Mouse (Mus musculus): Measurements from ENCODE around the gene Gm4881.
A peak's percentile ranks its signal among the peaks of the same experiment; 100 is the strongest.

Gene Gm4881

DNA sequence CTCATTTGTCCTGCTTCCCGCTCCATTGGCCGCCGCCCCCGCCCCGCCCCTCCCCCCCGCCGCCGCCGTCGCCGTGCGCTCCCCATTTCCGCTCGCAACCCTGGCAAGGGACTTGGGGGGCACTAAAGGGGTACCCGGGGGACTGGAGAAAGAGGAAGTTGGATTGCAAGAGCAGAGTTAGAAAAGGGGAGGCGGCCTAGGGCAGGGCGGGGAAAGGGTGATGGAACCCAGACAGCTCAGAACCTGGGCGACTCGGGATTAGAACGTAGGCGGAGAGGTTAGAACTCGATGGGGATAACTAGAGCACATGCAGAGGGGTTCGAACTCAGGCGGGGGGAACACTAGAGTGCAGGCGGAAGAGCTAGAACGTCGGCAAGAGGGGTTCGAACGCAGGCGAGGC, 10.2 kb upstream of the Gm4881 start:
- peak in 1 of 2 experiments; percentile 55 for DNase-seq (ENCODE audit: low spot score in 2 of 2)

DNA sequence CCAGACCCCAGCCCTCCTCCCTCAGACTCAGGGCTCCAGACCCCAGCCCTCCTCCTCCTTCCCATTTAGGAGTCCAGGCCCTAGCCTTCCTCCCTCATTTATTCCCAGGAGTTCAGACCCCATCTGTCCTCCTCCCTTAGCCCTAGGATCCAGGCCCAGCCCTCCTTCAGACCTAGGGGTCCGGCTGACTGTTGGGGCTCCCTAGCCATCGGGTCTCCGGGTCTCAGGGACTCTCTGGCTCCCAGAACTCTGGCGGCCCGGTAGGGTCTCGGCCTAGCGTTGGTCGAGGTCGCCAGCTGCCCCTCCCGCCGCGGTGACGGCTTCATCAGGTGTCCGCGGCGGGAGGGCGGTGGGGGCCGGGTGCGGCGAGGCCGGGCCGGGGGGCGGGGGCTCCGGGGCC, 9.7 kb upstream of the Gm4881 start:
- no peak for DNase-seq (ENCODE audit: low spot score in 2 of 2)

DNA sequence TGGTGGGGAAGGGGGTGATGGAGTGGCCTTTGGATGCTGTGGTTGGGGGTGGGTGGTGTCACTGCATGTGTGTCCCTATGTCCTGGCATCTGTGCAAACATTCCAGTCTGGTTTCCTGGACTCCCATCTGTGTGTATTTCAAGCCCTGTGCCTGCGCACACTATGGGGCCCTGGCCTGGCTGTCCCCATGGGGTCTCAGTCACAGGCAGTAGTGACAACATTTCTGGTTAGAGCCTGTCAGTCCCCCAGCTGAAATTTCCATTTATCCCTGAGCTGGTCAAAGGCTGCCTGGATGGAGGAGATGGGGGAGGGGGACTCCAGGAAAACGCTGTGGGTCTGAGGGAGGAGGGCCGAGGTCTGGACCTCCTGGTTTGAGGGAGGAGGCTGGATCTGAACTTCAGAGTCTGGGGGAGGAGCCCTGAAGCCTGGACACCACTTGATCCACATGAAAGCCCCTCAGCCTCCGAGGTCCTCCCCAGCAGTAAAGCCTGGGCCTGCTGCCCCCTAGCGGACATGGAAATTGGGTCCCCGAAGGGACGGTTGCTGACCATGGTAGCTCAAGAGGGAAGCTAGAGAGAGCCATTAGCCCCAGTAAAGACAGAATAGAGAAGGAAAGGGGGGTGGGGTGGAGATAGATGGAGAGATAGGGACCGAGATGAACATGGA, 5.8 kb upstream of the Gm4881 start:
- DNase-seq (ENCODE audit: low spot score in 2 of 2) = peak; percentile 76 to 91

DNA sequence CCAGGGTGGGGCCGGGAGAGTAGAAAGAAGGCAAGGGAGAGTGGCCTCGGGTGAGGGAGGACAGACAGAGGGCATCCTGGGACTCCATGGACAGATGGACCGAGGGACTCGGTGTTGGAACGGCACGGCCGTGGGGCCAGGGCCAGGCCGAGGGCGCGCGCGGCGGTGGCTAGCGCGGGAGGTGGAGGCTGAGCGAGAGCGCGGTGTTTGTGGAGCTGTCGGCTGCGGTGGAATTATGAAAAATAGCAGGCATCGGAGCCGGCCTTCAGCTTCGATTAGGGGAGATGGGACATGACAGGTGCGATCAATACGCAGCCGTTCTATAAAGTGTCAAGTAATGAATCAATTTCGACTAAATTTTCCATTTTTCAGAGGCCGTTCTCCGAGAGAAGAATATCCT, 4.5 kb upstream of the Gm4881 start:
- DNase-seq (ENCODE audit: low spot score in 2 of 2) = no peak

DNA sequence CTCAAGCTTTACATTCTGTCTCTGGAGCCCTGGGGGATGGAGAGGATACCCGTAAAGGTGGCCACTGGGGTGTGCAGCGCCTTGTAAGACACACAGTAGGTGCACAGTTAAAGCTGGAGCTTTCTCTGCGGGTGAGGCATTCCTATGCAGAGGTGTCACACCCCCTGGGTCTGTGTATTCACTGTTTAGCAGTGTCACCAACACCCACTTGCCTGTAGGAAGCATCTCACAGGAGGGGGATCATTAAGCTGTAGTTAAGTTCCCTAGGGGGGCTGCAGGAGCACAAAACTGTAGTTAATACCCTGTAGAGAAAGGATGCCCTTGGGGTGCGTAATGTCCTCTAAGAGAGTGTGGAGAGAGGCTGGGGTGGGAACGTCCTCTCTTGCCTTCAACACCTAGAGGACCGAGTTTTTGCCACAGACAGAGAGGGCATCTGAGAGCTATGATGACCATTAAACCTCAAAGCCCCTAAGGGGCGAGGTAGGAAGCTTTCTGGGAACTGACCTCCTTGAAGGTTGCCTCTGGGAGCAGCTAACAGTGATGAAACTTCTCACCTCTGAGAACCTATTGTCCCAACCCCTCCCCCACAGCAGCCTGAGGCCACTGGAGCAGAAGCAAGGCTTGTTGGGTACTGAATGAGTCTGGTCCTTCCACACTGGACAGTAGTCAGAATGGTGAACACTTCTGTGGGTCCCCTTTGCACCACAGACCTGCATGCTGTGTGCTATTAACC, 3.2 kb upstream of the Gm4881 start:
- no peak for DNase-seq (ENCODE audit: low spot score in 2 of 2)

DNA sequence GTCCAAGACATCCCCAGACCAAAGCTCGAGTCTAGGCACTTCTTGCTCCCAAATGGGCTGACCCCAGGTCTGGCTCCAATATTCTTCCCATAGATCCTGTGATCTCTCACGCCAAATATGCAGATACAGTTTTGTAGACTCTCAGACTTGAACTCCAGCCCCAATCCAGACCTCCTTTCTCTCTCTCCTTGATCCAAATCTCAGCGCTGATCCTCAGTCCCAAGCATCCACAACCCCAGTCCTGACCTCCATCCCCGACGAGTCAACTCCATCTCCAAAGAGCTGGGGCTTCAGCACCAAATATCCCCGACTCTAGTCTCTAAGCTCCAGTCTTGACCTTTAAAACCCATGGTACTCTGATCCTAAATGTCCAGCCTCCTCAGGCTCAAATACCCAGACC, 653 bp downstream of the Gm4881 start:
- DNase-seq (ENCODE audit: low spot score in 2 of 2) = no peak

DNA sequence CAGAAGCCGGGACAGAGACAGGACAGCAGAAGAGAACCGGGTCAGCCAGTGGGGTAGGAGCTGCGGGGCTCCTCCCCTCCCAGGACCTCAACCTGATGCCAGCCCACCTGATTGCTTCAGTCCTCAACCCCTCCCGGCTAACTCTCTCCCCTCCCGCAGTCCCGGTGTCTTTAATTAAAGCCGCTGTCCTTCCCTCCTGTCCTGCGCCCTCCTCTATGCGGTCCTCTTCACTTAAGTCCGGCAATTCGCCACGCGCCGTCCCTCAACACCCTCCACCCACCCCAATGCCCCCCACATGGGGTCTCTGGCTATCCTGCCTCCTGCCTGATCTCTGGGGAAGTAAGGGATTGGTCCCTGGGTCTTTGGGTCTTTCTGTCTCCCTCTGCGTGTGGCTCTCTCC, 12.6 kb downstream of the Gm4881 start:
- no peak for DNase-seq (ENCODE audit: low spot score in 2 of 2)

DNA sequence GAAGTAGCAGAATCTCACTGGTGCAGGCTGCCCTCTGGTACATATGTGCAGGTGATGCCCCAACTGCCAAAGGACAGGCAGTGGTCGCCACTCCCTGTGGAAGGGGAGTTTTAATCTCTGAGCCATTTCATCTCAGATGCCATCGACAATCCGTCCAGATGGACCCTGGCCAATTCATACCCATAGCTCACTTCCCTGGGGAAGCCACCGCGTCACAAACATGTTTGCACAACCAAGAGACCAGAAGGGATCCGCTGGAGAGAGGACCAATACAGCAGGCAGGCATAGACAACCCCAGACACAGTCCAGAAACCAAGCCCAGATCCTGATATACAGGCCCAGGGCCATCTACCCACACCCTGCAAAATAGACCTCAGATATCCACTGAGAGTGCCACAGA, 13.8 kb downstream of the Gm4881 start:
- no peak for DNase-seq (ENCODE audit: low spot score in 2 of 2)

DNA sequence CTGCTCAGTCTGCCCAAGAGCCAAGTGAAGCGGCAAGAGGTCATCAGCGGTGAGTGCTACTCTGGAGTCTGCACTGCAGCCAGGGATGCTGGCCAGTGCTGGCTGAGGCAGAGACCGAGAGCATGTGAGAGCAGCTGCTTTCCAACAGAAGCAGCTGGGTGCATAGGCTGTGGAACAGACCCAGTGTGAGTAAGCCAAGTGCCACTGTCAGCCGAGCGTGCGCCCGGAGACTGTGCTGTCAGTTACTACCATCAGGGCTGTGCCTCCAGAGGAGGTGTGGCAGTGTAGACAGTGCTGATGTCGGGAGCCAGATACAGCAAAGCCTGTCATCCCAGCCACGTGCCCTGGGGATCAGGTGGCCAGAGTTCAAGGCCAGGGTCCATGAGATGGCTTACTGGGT, 24.6 kb downstream of the Gm4881 start:
- no peak for DNase-seq (ENCODE audit: low spot score in 2 of 2)

DNA sequence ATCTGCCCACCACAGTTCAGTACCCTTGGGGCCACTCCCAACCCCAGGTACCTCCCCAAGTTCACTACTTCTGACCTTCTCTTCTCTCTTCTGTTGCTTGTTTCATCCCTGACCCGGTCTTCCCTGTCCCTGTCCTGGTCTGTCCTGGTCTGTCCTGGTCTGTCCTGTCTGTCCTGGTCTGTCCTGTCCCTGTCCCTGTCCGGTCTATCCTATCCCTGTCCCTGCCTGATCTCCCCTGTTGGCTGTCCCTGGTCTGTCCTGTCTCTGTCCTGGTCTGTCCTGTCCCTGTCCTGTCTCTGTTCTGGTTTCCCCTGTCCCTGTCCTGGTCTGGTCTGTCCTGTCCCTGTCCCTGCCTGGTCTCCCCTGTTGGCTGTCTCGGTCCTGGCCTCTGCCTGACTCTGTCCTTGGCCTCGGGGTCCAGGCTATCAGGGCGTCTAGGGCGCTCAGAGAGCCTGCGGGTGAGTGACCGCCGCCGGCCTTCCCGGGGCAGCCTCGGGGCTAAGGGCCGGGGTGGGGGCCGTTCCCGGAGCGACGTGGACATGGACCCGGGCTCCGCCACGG, 25.5 kb downstream of the Gm4881 start:
- DNase-seq (ENCODE audit: low spot score in 2 of 2) = no peak

DNA sequence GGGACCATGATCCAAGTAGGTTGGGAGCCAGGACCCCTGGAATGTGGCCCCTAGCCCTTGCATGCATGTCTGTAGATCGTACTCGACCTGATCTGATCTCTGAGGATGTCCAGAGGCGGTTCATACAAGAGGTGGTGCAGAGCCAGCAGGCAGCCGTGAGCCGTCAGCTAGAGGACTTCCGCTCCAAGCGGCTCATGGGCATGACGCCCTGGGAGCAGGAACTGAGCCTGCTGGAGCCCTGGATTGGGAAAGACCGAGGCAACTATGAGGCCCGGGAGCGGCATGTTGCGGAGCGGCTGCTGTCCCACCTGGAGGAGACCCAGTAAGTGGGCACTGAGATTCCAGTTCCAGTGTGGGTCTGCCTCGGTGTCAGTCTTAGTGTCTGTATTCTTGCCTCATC, 31.8 kb downstream of the Gm4881 start:
- DNase-seq (ENCODE audit: low spot score in 2 of 2) = no peak

DNA sequence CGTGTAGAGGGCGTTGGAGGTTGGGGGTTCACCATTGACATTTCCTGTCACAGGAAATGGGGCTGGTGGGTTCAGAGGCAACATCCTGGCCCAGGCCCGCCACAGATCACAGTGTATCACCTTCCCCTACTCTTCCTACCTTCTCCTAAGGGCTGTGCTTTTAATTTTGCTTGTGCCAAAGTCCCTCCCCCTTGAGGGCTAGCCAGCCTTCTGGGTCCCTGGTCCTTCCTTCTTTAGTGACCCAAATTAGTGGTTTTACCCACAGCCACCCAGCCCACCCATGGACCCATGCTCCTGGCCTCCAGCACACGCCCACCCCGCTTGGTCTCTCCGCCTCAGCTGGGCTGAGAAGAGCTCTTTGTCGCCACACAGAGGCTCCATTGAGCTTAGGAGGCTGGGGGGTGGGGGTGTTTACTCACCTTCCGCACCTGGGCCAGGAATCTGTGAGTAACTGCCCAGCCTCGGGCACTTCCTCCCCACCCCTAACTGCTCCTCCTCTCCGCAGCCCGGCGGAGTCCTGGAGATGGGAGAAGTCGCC, 37.0 kb downstream of the Gm4881 start:
- peak in 1 of 2 experiments; percentile 42 for DNase-seq (ENCODE audit: low spot score in 2 of 2)

DNA sequence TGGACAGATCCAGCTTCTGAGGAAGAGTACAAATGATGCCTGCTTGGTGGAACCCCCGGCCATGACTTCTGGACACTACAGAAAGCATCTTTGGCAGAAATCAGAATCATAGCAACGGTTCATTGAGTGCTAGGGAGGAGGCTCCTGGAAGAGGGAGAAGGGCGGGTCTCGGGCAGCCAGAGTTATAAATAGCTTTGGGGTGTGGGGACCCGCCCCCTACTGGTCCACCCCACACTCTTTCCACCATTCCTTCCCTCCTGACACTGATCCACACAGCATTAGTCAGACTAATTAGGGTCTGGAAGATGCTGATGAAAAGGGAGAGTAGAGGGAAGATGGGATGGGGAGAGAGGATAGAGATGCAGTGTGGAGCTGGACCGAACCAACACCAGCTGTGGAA, 37.7 kb downstream of the Gm4881 start:
- DNase-seq (ENCODE audit: low spot score in 2 of 2) = no peak

DNA sequence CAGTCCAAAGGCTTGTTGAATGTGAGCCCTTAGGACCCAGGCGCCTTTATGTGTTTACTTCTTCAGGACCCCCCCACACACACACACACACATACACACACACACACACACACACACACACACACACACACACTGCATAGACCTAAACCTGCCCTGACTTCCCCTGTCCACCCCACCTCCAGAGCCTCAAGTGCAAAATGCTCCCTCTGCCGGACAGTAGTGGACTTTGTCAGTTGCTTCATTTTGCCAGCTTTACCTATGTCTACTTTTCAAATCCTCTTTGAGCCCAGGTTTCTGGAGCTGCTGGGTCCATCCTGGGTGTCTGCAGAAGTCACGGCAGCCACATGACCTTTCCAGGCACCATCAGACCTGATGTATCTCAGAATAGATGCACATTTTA, 39.4 kb downstream of the Gm4881 start:
- DNase-seq (ENCODE audit: low spot score in 2 of 2) = peak; percentile 78 to 88

DNA sequence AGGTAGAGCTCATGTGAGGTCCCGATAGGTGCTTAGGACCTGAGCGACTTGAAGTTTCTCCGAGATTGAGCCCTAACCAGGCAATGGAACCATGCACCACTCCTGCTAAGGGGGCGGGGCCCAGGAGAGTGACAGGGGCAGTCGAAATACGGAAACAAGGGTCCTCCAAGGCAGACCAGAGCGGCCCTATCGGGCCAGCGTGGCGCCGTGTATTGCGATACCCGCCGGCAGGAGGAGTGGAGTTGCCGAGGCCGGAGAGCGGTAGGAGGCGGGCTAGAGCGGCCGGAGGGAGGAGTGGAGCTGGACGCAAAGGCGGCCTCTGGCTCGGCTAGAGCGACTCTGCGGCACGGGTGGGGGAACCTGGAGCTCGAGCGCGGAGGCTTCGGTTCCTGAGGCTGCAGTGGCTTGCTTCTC, 40.2 kb downstream of the Gm4881 start:
- DNase-seq (ENCODE audit: low spot score in 2 of 2) = peak; percentile 98

DNA sequence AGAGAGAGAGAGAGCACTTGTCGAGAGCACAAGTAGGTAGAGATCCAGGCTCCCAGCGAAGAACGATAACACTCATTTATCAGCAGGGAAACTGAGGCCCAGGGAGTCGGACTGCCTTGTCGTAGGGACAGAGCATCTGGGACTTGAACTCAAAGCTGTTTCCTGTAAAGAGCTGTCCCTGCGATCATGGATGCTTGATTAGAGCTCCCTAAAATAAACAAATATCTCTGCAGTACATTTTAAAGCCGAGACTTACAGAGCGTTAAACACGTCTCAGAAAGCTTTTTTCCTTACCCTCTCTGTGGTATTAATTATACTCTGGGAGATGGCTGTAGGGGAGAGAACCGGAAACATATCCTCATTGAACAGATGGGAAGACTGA, 40.9 kb downstream of the Gm4881 start:
- DNase-seq (ENCODE audit: low spot score in 2 of 2) = no peak

DNA sequence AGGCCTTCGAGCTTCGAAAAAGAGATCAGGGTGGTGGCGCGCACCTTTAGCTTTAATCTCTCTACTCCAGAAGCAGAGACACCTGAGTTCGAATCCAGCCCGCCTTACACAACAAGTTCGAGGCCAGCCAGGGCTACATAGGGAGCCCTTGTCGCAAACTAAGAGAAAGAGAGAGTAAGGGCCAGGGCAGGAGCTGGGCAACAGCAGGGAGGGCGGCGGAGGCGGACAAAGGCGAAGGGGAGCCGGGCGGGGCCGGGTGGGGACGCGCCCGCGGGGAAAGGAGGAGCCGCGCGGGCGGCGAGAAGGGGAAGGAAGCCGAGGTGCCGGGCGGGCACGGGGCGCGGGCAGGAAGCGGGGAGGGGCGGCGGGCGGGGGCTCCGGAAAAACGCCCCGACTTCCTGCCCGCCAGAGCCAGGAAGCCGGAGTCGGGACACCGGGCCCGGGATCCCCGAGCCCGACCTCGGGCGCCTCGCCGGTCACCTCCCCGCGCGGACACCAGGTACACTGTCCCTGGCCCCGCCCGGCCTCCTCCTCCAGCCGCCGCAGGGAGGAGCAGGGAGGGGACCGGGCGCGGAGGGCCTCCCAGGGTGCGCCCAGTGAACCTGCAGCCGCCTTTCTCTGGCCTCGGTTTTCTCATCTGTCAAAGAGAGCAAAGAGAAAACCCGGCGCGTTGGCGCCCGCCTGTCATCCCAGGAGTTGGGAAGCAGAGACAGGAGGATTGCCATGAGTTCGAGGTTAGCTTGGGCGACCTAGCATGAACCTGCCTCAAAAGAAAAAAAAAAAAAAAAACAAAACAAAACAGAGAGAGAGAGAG, 41.5 kb downstream of the Gm4881 start, which contains the start of gene Arhgef1:
Gene Arhgef1 (plus strand): TSS at position 283 of the 814 bp plus-strand sequence.
- DNase-seq (ENCODE audit: low spot score in 2 of 2) = peak; percentile 82 to 91

DNA sequence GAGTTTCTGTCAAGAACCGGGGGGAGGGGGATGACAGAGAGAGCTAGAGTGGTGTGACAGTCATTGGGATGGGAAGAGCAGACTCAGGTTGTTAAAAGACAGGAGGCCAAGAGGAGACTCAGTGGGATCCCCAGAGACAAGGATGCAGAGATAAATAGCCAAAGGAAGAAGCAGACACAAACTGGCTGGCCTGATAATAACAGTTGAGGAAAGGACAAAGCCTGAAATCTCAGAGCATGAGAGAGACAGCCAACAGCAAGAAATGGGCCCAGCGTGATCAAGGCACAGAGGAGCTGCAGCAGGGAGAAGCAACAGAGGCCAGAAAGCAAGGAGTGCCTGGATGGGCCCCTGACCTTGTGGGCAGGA, 42.0 kb downstream of the Gm4881 start:
- DNase-seq (ENCODE audit: low spot score in 2 of 2) = no peak

DNA sequence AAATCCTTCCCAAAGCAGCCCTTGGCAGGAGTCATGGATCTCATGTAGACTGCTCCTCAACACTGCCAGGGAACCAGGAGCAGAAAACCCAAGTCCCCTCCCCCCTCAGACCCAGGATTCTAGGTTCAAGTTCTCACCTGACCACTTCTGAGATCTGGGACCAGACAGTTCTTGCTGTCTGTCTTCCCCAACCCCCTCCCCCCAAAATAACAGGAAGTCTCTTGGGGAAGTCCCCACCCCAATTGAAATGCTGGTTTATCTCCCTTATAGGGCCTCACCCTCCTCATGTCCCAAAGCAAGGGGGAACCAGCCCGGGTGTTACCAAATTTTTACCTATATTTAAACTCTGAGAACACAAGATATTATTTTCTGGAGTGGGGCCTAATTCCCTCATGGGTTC, 42.5 kb downstream of the Gm4881 start:
- peak in 1 of 2 experiments; percentile 68 for DNase-seq (ENCODE audit: low spot score in 2 of 2)

DNA sequence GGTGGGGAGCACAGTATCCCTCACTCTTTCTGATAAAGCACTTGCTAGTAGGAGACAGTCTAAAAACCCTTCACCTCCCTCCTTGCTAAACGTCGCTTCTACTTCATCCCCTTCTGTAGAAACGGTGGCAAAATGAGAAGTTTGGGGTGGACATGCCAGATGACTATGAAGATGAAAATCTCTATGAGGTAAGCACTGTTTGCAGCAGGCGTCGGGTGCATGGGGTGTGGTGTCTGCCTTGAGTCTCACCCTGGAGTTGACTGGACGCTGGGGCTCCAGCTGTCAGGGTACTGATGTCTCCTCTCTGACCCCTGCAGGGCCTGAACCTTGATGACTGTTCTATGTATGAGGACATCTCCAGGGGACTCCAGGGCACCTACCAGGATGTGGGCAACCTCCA, 43.2 kb downstream of the Gm4881 start:
- DNase-seq (ENCODE audit: low spot score in 2 of 2) = peak in 1 of 2 experiments; percentile 69

DNA sequence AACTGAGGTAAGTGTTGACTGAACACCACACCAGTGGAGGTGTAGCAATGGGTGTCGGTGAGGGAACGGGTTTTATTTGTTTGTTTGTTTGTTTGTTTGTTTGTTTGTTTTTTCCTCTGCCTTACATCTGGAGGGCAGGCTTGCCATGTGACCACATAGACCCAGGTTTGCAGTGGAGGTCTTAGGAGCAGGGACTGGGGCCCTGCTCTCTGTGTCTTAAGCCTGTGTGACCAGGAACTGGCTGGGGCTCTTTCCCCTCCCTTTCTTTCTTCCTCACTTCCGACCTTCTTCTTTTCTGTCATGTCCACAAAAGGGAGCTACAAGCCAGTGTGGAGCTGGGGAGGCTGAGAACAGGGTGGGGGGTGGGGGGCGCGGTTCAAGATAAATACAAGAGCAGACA, 46.3 kb downstream of the Gm4881 start:
- DNase-seq (ENCODE audit: low spot score in 2 of 2) = no peak

DNA sequence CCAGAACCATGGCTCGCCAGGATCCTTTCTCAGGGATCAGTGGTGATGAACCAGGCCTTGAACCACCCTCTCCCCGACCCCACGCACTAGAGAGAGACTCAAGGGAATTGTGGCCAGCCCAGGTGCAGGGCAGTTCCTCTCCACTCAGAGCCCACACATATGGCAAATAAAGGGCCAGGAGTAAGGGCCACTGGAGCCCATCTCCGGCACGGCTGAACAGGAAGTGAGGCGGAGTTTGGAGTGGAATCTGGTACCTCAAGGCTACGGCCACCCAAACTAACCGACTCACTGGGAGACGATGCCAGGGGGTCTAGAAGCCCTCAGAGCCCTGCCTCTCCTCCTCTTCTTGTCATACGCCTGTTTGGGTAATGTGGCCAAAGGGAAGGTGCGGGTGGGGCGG, 47.1 kb downstream of the Gm4881 start, which contains the start of gene Cd79a:
Gene Cd79a (plus strand): TSS at position 158 of the 400 bp plus-strand sequence.
- DNase-seq (ENCODE audit: low spot score in 2 of 2) = peak; percentile 70 to 79
